Mouse (Mus musculus) ES-E14 (cell line): ENCODE measurements around the gene Eif5a. TPM values are rescaled to one million over a fixed set of nuclear protein-coding genes. Genes with fewer than 3 reads are reported as not detected.

Source experiments
- DNase-seq: peaks from one replicate; pipeline ENCODE4 v3.0.0-alpha.2; 2013; ENCODE audit warnings: low read depth, low spot score
- H3K27ac ChIP-seq: 2 replicates; pipeline ENCODE4 v1.5.1; 2012; ENCODE audit warnings: low read depth, mild to moderate bottlenecking, low read length, moderate library complexity, mixed read lengths; ENCODE audit not compliant: poor library complexity, insufficient read depth, severe bottlenecking
- H3K36me3 ChIP-seq: 2 replicates; pipeline ENCODE4 v1.6.1; 2012; ENCODE audit warnings: mild to moderate bottlenecking, low read length, moderate library complexity, mixed read lengths; ENCODE audit not compliant: control insufficient read depth, poor library complexity, insufficient read depth, severe bottlenecking
- H3K4me1 ChIP-seq, 2 experiments: fragments of 150-350 bp in 1 of 2; sonication (generic) in 1 of 2; 2 replicates each; pipeline ENCODE4 v1.6.1; 2012; ENCODE audit warnings: low read length in 2 of 2, mild to moderate bottlenecking in 1 of 2, mixed read lengths in 1 of 2; ENCODE audit not compliant: control insufficient read depth in 2 of 2, insufficient read depth in 2 of 2, poor library complexity in 1 of 2
- H3K4me3 ChIP-seq, 2 experiments: fragments of 150-350 bp in 1 of 2; sonication (generic) in 1 of 2; 2 replicates each; pipeline ENCODE4 v1.5.1; 2012; ENCODE audit warnings: low read length in 2 of 2, low read depth in 1 of 2, mild to moderate bottlenecking in 1 of 2, mixed read lengths in 1 of 2; ENCODE audit not compliant: insufficient read depth in 1 of 2, poor library complexity in 1 of 2, severe bottlenecking in 1 of 2
- H3K9ac ChIP-seq: 2 replicates; pipeline ENCODE4 v1.6.1; 2012; ENCODE audit warnings: low read depth, mild to moderate bottlenecking, low read length, mixed read lengths; ENCODE audit not compliant: poor library complexity, insufficient read depth, severe bottlenecking
- H3K9me3 ChIP-seq: fragments of 150-350 bp; sonication (generic); 2 replicates; pipeline ENCODE4 v1.6.1; 2012; ENCODE audit warnings: low read depth, mild to moderate bottlenecking, low read length; ENCODE audit not compliant: control insufficient read depth, insufficient read depth
- CHD2 ChIP-seq: IDR thresholded peaks from 2 replicates; pipeline ENCODE4 v1.6.1; 2014; ENCODE audit warnings: mild to moderate bottlenecking, low read depth, low read length, inconsistent platforms
- HCFC1 ChIP-seq: IDR thresholded peaks from 2 replicates; pipeline ENCODE4 v1.6.1; 2012; ENCODE audit warnings: low read length, inconsistent platforms, borderline replicate concordance; ENCODE audit not compliant: insufficient read depth
- MAFK ChIP-seq: IDR thresholded peaks from 2 replicates; pipeline ENCODE4 v1.6.1; 2014; ENCODE audit warnings: mild to moderate bottlenecking, low read depth, low read length, inconsistent platforms; ENCODE audit not compliant: insufficient read depth
- ZC3H11A ChIP-seq: IDR thresholded peaks from 2 replicates; pipeline ENCODE4 v1.6.1; 2012; ENCODE audit warnings: low read depth, mild to moderate bottlenecking, inconsistent platforms, low read length, borderline replicate concordance
- ZNF384 ChIP-seq: IDR thresholded peaks from 2 replicates; pipeline ENCODE4 v1.6.1; 2012; ENCODE audit warnings: low read depth, low read length, inconsistent platforms
- in situ Hi-C, 2 experiments: fragments of 600-800 bp; cut with MboI; formaldehyde crosslinking; loops; one replicate each; pipeline ENCODE4 v1.15.1; 2025; ENCODE audit warnings: low sequenced_read_pairs in 2 of 2, inconsistent platforms in 1 of 2; ENCODE audit not compliant: unreplicated experiment in 2 of 2
- total RNA-seq: library from RNA; depleted of rRNA; stranded (reverse); fragments of 300-350 nt; gene quantifications from 2 replicates; pipeline ENCODE4 v1.2.3, GENCODE M21; 2012

Gene Eif5a
- total RNA-seq, 1 experiment: 926 TPM

GRCm38 (mm10) chr11:69922012-69922756, 426 bp upstream of the Eif5a start:
- TF ChIP-seq ZC3H11A (no peak), ZNF384 (no peak), HCFC1 (no peak)
- Histone ChIP-seq H3K9ac (peak overlapping the region; percentile 85), H3K27ac (peak overlapping the region; percentile 93), H3K4me1 (peaks cover 0 to 9% of the 10 kb centered on the region in 2 experiments; a peak in 1 of 4 replicates), H3K4me3 (peak overlapping the region; percentile 65 to 72), H3K9me3 (no peaks in the 10 kb centered on the region), H3K36me3 (peaks cover 30% of the 10 kb centered on the region)
- in situ Hi-C loops: no loop called here
- no peak for DNase-seq

GRCm38 (mm10) chr11:69920266-69921031, 1.3 kb downstream of the Eif5a start:
- TF ChIP-seq MAFK (no peak), HCFC1 (0 out of 2 replicates have a peak, but pooled peaks have one; percentile 55)
- no peak for DNase-seq
- Histone ChIP-seq H3K36me3 (peaks cover 47% of the 10 kb centered on the region), H3K9me3 (no peaks in the 10 kb centered on the region), H3K4me1 (peaks cover 0 to 14% of the 10 kb centered on the region in 2 experiments; a peak in 1 of 4 replicates), H3K27ac (peak overlapping the region; percentile 99), H3K4me3 (peak overlapping the region; percentile 82 to 99), H3K9ac (peak overlapping the region; percentile 100)
- in situ Hi-C loops: no loop called here

GRCm38 (mm10) chr11:69919661-69920265, 2.0 kb downstream of the Eif5a start:
- Histone ChIP-seq H3K4me1 (peaks cover 0 to 14% of the 10 kb centered on the region in 2 experiments; a peak in 1 of 4 replicates), H3K4me3 (peak overlapping the region; percentile 82 to 99), H3K36me3 (peaks cover 49% of the 10 kb centered on the region), H3K9me3 (no peaks in the 10 kb centered on the region), H3K9ac (peak overlapping the region; percentile 100), H3K27ac (peak overlapping the region; percentile 99)
- DNase-seq: peak; percentile 77
- TF ChIP-seq ZNF384 (no peak), HCFC1 (no peak), CHD2 (no peak; the same call in 1 of the 2 replicates), ZC3H11A (no peak), MAFK (no peak)
- in situ Hi-C loops: no loop called here

GRCm38 (mm10) chr11:69919053-69919452, 2.7 kb downstream of the Eif5a start:
- TF ChIP-seq CHD2 (no peak), ZNF384 (no peak), MAFK (no peak), HCFC1 (no peak), ZC3H11A (no peak)
- Histone ChIP-seq H3K36me3 (peaks cover 49% of the 10 kb centered on the region), H3K4me3 (peak overlapping the region; percentile 82 to 99)

More at GRCm38 (mm10) chr11:69919053-69919452, 2.7 kb downstream of the Eif5a start:
- Histone ChIP-seq H3K9ac (peak overlapping the region; percentile 18; the same call in 1 of the 2 replicates), H3K27ac (no peak overlapping the region), H3K4me1 (peaks cover 0 to 14% of the 10 kb centered on the region in 2 experiments; a peak in 1 of 4 replicates), H3K9me3 (no peaks in the 10 kb centered on the region)
- no peak for DNase-seq
- in situ Hi-C loops: no loop called here
